Comparison of ENCODE assay signal across 7 mouse cellular contexts in the genomic region with DNA sequence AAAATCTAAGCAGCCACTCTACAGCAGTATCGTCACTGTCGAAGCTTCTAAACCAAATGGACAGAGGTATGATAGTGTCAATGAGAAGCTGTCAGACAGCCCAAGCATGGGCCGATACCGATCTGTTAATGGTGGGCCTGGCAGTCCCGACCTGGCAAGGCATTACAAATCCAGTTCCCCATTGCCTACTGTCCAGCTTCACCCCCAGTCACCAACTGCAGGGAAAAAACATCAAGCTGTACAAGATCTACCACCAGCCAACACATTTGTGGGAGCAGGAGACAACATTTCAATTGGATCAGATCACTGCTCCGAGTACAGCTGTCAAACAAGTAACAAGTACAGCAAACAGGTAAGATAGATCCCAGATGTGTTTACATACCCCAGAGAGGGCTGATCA. TPM values are rescaled to one million over a fixed set of nuclear protein-coding genes. Genes with fewer than 3 reads are reported as not detected.
DNase-seq lines count a peak whose midpoint lies in the region; ATAC-seq and TF ChIP-seq lines count a peak whose summit lies in the region.

No protein-coding gene starts in this region.

- TF ChIP-seq POLR2A in lung, adult 2 months (IDR thresholded peaks at IDR 0.05; ENCODE audit: borderline replicate concordance, extremely low read depth, low read depth, low read length), result no peak

- TF ChIP-seq CTCF in lung, adult 2 months (IDR thresholded peaks at IDR 0.05; ENCODE audit: insufficient read depth, low read length), result no peak

- no peaks in the 10 kb centered on the region for H3K9me3 ChIP-seq in heart, embryonic 13.5 days
- H3K9me3 ChIP-seq in liver, embryonic 13.5 days (replicated peaks), result no peaks in the 10 kb centered on the region

- peaks cover 21% of the 10 kb centered on the region for H3K27me3 ChIP-seq in heart, embryonic 13.5 days (replicated peaks)
- peaks cover 55% of the 10 kb centered on the region for H3K27me3 ChIP-seq in liver, embryonic 13.5 days

- peak overlapping the region; percentile 99 for H3K27ac ChIP-seq in heart, embryonic 13.5 days (replicated peaks)
- no peak overlapping the region for H3K27ac ChIP-seq in liver, embryonic 13.5 days

- peak overlapping the region; percentile 88 for H3K4me3 ChIP-seq in heart, embryonic 13.5 days
- H3K4me3 ChIP-seq in liver, embryonic 13.5 days (replicated peaks), result no peak overlapping the region; the same call in 1 of the 2 replicates
- H3K4me3 ChIP-seq in lung, adult 2 months (replicated peaks; ENCODE audit: extremely low read depth, low read depth, low read length), result no peak overlapping the region

- 6% methylated on average over 6 of the region's 6 CpGs for WGBS in heart, embryonic 13.5 days
- 16% methylated on average over 6 of the region's 6 CpGs for WGBS in liver, embryonic 13.5 days (ENCODE audit: insufficient replicate concordance)
- 58% methylated on average over 6 of the region's 6 CpGs for WGBS in lung, adult 2 months

- peak; percentile 20 to 37 for DNase-seq in right cerebral cortex, adult 2 months (ENCODE audit: low spot score in 2 of 2)
- DNase-seq in right cerebral cortex, postnatal 4 days, result no peak
- DNase-seq in liver, embryonic 13.5 days, result no peak
- no peak for DNase-seq in thymus, postnatal 0 days (ENCODE audit: low spot score)
- DNase-seq in lung, postnatal 4 days, result no peak
- no peak for DNase-seq in lung, adult 2 months

- peak overlapping the region; percentile 96 for H3K9ac ChIP-seq in heart, embryonic 13.5 days
- no peak overlapping the region for H3K9ac ChIP-seq in liver, embryonic 13.5 days

- ATAC-seq in heart, embryonic 13.5 days (ENCODE audit: extremely low read depth, insufficient number of reproducible peaks, low FRiP score, low TSS enrichment), result no peak
- no peak for ATAC-seq in liver, embryonic 13.5 days (ENCODE audit: low read depth)

- peaks cover 13% of the 10 kb centered on the region for H3K4me1 ChIP-seq in heart, embryonic 13.5 days
- H3K4me1 ChIP-seq in liver, embryonic 13.5 days (replicated peaks), result peaks cover 46% of the 10 kb centered on the region
- peaks cover 12% of the 10 kb centered on the region for H3K4me1 ChIP-seq in lung, adult 2 months (ENCODE audit: control insufficient read depth, insufficient read depth, low read length)

- peaks cover 18% of the 10 kb centered on the region for H3K36me3 ChIP-seq in heart, embryonic 13.5 days
- H3K36me3 ChIP-seq in liver, embryonic 13.5 days, result no peaks in the 10 kb centered on the region

- H3K4me2 ChIP-seq in heart, embryonic 13.5 days, result peak overlapping the region; percentile 94
- peak overlapping the region; percentile 96 for H3K4me2 ChIP-seq in liver, embryonic 13.5 days

RNA-seq across cellular contexts. Expression of gene Pcdh7, which starts 4.2 kb away (rescaled TPM):
- polyA plus RNA-seq in heart, embryonic 13.5 days (2015; fragmentation: Nextera tagmentation; extraction: Ambion mirVana), result 16.0 and 16.5 TPM in 2 replicates
- polyA plus RNA-seq in liver, embryonic 13.5 days (2015; fragmentation: Nextera tagmentation; extraction: Ambion mirVana), result 0.75 and 0.76 TPM in 2 replicates
- 0.89 and 1.0 TPM in 2 replicates for polyA plus RNA-seq in thymus, postnatal 0 days (2015; fragmentation: Nextera tagmentation; extraction: Ambion mirVana)
- polyA plus RNA-seq in lung, adult 2 months (2012; rRNA removed), result 5.7 and 8.0 TPM in 2 replicates

Comparison
In these comparisons a context has a peak if more than half of its experiments do, and no peak if none do; other contexts are left out.
1. DNase-seq: peak in right cerebral cortex, adult 2 months (2 of 2); none in right cerebral cortex, postnatal 4 days (single experiment), liver, embryonic 13.5 days (single experiment), thymus, postnatal 0 days (single experiment), lung, postnatal 4 days (0 of 2) and lung, adult 2 months (single experiment).